Mouse (Mus musculus) heart, embryonic 10.5 days (tissue): Measurements from ENCODE around the gene Ccdc42. TPM values are rescaled to one million over a fixed set of nuclear protein-coding genes. Genes with fewer than 3 reads are reported as not detected.

ENCODE experiments used
- DNase-seq: peaks from one replicate; pipeline ENCODE4 v3.0.0-alpha.2; 2017; ENCODE audit warnings: low spot score
- H3K27ac ChIP-seq: fragments of 300-500 bp; sonication (generic); 2 replicates; pipeline ENCODE4 v1.5.1; 2016; ENCODE audit warnings: mild to moderate bottlenecking
- H3K27me3 ChIP-seq: fragments of 300-500 bp; sonication (generic); 2 replicates; pipeline ENCODE4 v1.6.1; 2016; ENCODE audit warnings: mild to moderate bottlenecking; ENCODE audit not compliant: poor library complexity, insufficient read depth, severe bottlenecking
- H3K36me3 ChIP-seq: fragments of 300-500 bp; sonication (generic); 2 replicates; pipeline ENCODE4 v1.6.1; 2016; ENCODE audit warnings: mild to moderate bottlenecking, moderate library complexity
- H3K4me1 ChIP-seq: fragments of 300-500 bp; sonication (generic); 2 replicates; pipeline ENCODE4 v1.6.1; 2016; ENCODE audit warnings: mild to moderate bottlenecking
- H3K4me3 ChIP-seq: fragments of 300-500 bp; sonication (generic); 2 replicates; pipeline ENCODE4 v1.5.1; 2016; ENCODE audit warnings: mild to moderate bottlenecking, moderate library complexity
- H3K9me3 ChIP-seq: fragments of 300-500 bp; sonication (generic); 2 replicates; pipeline ENCODE4 v1.6.1; 2016; ENCODE audit warnings: mild to moderate bottlenecking, moderate library complexity
- WGBS: fragments of 180-500 bp; shearing (Covaris S2); methylation state at CpG from one replicate; pipeline ENCODE4 v1.1.7; 2016; 5-methylcytosine and 5-hydroxymethylcytosine counted together
- polyA plus RNA-seq: library from polyadenylated mRNA; unstranded; fragments of >200 nt; fragmentation: Nextera tagmentation; extraction: Ambion mirVana; gene quantifications from 2 replicates; pipeline ENCODE4 v1.2.1, GENCODE M21; 2016

The Ccdc42 gene
- polyA plus RNA-seq, 1 experiment from 2014 or later, result 1.5 TPM

GRCm38 (mm10) chr11:68564356-68565031 lies 22.3 kb upstream of the Ccdc42 start:
- no peaks in the 10 kb centered on the region for H3K36me3 ChIP-seq
- no peak overlapping the region for H3K27ac ChIP-seq
- 73% methylated on average over 13 of the region's 13 CpGs for WGBS
- DNase-seq, result no peak
- H3K9me3 ChIP-seq, result no peaks in the 10 kb centered on the region
- no peaks in the 10 kb centered on the region for H3K4me1 ChIP-seq
- no peak overlapping the region for H3K4me3 ChIP-seq
- peaks cover 17% of the 10 kb centered on the region for H3K27me3 ChIP-seq

GRCm38 (mm10) chr11:68565032-68565429 lies 21.8 kb upstream of the Ccdc42 start:
- H3K4me3 ChIP-seq, result no peak overlapping the region
- peaks cover 17% of the 10 kb centered on the region for H3K27me3 ChIP-seq
- no peaks in the 10 kb centered on the region for H3K4me1 ChIP-seq
- no peaks in the 10 kb centered on the region for H3K9me3 ChIP-seq
- 82% methylated on average over 3 of the region's 3 CpGs for WGBS
- H3K27ac ChIP-seq, result no peak overlapping the region
- DNase-seq, result no peak
- H3K36me3 ChIP-seq, result no peaks in the 10 kb centered on the region

GRCm38 (mm10) chr11:68566447-68567059 lies 20.3 kb upstream of the Ccdc42 start:
- H3K4me3 ChIP-seq, result peak overlapping the region; percentile 46
- peaks cover 17% of the 10 kb centered on the region for H3K27me3 ChIP-seq
- WGBS, result 25% methylated on average over 17 of the region's 17 CpGs
- no peaks in the 10 kb centered on the region for H3K36me3 ChIP-seq
- DNase-seq, result no peak
- H3K27ac ChIP-seq, result no peak overlapping the region
- H3K4me1 ChIP-seq, result no peaks in the 10 kb centered on the region
- H3K9me3 ChIP-seq, result no peaks in the 10 kb centered on the region

GRCm38 (mm10) chr11:68570861-68571260 lies 16.0 kb upstream of the Ccdc42 start:
- DNase-seq, result no peak
- 79% methylated on average over 5 of the region's 5 CpGs for WGBS
- Histone ChIP-seq H3K9me3 (no peaks in the 10 kb centered on the region), H3K36me3 (no peaks in the 10 kb centered on the region), H3K27me3 (peaks cover 9% of the 10 kb centered on the region), H3K4me1 (no peaks in the 10 kb centered on the region), H3K27ac (no peak overlapping the region), H3K4me3 (no peak overlapping the region)

- Histone ChIP-seq H3K4me3 (no peak overlapping the region), H3K27me3 (no peaks in the 10 kb centered on the region), H3K9me3 (no peaks in the 10 kb centered on the region), H3K36me3 (no peaks in the 10 kb centered on the region), H3K27ac (no peak overlapping the region), H3K4me1 (no peaks in the 10 kb centered on the region)
- 80% methylated on average over 1 of the region's 1 CpGs for WGBS
- no peak for DNase-seq
Measured at GRCm38 (mm10) chr11:68577076-68577475, 9.7 kb upstream of the Ccdc42 start.

- DNase-seq, result no peak
- H3K27me3 ChIP-seq, result no peaks in the 10 kb centered on the region
- no peak overlapping the region for H3K4me3 ChIP-seq
- 40% methylated on average over 9 of the region's 9 CpGs for WGBS
- no peak overlapping the region for H3K27ac ChIP-seq
- H3K9me3 ChIP-seq, result no peaks in the 10 kb centered on the region
- H3K4me1 ChIP-seq, result no peaks in the 10 kb centered on the region
- H3K36me3 ChIP-seq, result no peaks in the 10 kb centered on the region
Measured at GRCm38 (mm10) chr11:68579462-68579881, 7.3 kb upstream of the Ccdc42 start.

- Histone ChIP-seq H3K4me1 (no peaks in the 10 kb centered on the region), H3K36me3 (no peaks in the 10 kb centered on the region), H3K4me3 (no peak overlapping the region), H3K27me3 (no peaks in the 10 kb centered on the region; the same call in 1 of the 2 replicates), H3K27ac (no peak overlapping the region), H3K9me3 (no peaks in the 10 kb centered on the region)
- DNase-seq, result no peak
- WGBS, result 36% methylated on average over 6 of the region's 6 CpGs
Measured at GRCm38 (mm10) chr11:68580566-68580965, 6.3 kb upstream of the Ccdc42 start.

GRCm38 (mm10) chr11:68583225-68583624 lies 3.6 kb upstream of the Ccdc42 start:
- DNase-seq, result no peak
- Histone ChIP-seq H3K4me1 (0 out of 2 replicates have a peak, but pooled peaks cover 6% of the 10 kb centered on the region), H3K9me3 (no peaks in the 10 kb centered on the region), H3K4me3 (no peak overlapping the region), H3K36me3 (no peaks in the 10 kb centered on the region), H3K27me3 (no peaks in the 10 kb centered on the region; the same call in 1 of the 2 replicates), H3K27ac (no peak overlapping the region)
- WGBS, result 89% methylated on average over 13 of the region's 13 CpGs

GRCm38 (mm10) chr11:68583906-68584480 lies 2.8 kb upstream of the Ccdc42 start:
- Histone ChIP-seq H3K36me3 (no peaks in the 10 kb centered on the region), H3K27me3 (no peaks in the 10 kb centered on the region; the same call in 1 of the 2 replicates), H3K27ac (no peak overlapping the region), H3K9me3 (no peaks in the 10 kb centered on the region), H3K4me1 (0 out of 2 replicates have a peak, but pooled peaks cover 6% of the 10 kb centered on the region), H3K4me3 (no peak overlapping the region)
- 70% methylated on average over 8 of the region's 8 CpGs for WGBS
- DNase-seq, result no peak

GRCm38 (mm10) chr11:68585890-68586289 lies 931 bp upstream of the Ccdc42 start:
- 9% methylated on average over 3 of the region's 3 CpGs for WGBS

GRCm38 (mm10) chr11:68589055-68589809 lies 2.4 kb downstream of the Ccdc42 start:
- H3K9me3 ChIP-seq, result no peaks in the 10 kb centered on the region
- H3K36me3 ChIP-seq, result no peaks in the 10 kb centered on the region
- H3K27ac ChIP-seq, result peak overlapping the region; percentile 17; the same call in 1 of the 2 replicates
- DNase-seq, result peak; percentile 87
- H3K4me1 ChIP-seq, result peaks cover 51% of the 10 kb centered on the region
- 69% methylated on average over 8 of the region's 8 CpGs for WGBS
- H3K27me3 ChIP-seq, result no peaks in the 10 kb centered on the region; the same call in 1 of the 2 replicates
- no peak overlapping the region for H3K4me3 ChIP-seq

More at GRCm38 (mm10) chr11:68585890-68586289, 931 bp upstream of the Ccdc42 start:
- Histone ChIP-seq H3K4me3 (no peak overlapping the region), H3K36me3 (no peaks in the 10 kb centered on the region), H3K27me3 (no peaks in the 10 kb centered on the region; the same call in 1 of the 2 replicates), H3K9me3 (no peaks in the 10 kb centered on the region), H3K4me1 (peaks cover 19% of the 10 kb centered on the region), H3K27ac (0 out of 2 replicates have a peak overlapping the region, but pooled peaks have one; percentile 45)
- DNase-seq, result no peak

- peak overlapping the region; percentile 75 for H3K27ac ChIP-seq
- no peak for DNase-seq
Measured at GRCm38 (mm10) chr11:68591708-68592107, 4.9 kb downstream of the Ccdc42 start.

More at GRCm38 (mm10) chr11:68591708-68592107, 4.9 kb downstream of the Ccdc42 start:
- Histone ChIP-seq H3K9me3 (no peaks in the 10 kb centered on the region), H3K27me3 (no peaks in the 10 kb centered on the region), H3K4me3 (no peak overlapping the region; the same call in 1 of the 2 replicates), H3K4me1 (peaks cover 61% of the 10 kb centered on the region), H3K36me3 (no peaks in the 10 kb centered on the region)
- 15% methylated on average over 5 of the region's 5 CpGs for WGBS
